Mouse (Mus musculus): Measurements from ENCODE around the gene Eri3. TPM values are rescaled to one million over a fixed set of nuclear protein-coding genes. Genes with fewer than 3 reads are reported as not detected.
A peak's percentile ranks its signal among the peaks of the same experiment; 100 is the strongest.

The Eri3 gene
- polyA plus RNA-seq, 1 experiment from 2014 or later, result 148 TPM

DNA sequence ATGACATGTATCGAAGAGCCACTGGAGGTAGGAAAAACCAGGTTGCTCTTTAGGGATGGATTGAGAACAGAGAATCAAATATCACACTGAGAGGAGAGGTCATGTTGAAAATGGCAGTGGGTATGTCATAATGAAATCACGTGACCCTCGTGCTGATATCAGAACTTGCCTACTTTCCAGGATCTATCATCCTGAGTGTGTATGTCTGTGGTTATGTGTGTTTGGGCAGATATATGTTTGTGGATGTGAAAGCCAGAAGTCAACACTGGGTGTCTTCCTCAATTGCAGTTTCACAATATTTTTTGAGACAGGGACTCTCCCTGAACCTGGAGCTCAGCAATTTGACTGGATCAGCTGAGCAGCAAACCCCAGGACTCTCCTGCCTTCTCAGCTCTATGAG, 4.7 kb upstream of the Eri3 start:
- no peak overlapping the region for H3K4me2 ChIP-seq (replicated peaks)
- no peaks in the 10 kb centered on the region for H3K36me3 ChIP-seq
- H3K9me3 ChIP-seq, result no peaks in the 10 kb centered on the region
- H3K9ac ChIP-seq (replicated peaks), result no peak overlapping the region
- no peak for ATAC-seq (ENCODE audit: low FRiP score, low read depth)
- H3K27me3 ChIP-seq, result 0 out of 2 replicates have a peak, but pooled peaks cover 9% of the 10 kb centered on the region
- 0 out of 2 replicates have a peak, but pooled peaks cover 4% of the 10 kb centered on the region for H3K4me1 ChIP-seq
- H3K27ac ChIP-seq (replicated peaks), result no peak overlapping the region
- WGBS, result 92% methylated on average over 3 of the region's 3 CpGs
- no peak overlapping the region for H3K4me3 ChIP-seq

DNA sequence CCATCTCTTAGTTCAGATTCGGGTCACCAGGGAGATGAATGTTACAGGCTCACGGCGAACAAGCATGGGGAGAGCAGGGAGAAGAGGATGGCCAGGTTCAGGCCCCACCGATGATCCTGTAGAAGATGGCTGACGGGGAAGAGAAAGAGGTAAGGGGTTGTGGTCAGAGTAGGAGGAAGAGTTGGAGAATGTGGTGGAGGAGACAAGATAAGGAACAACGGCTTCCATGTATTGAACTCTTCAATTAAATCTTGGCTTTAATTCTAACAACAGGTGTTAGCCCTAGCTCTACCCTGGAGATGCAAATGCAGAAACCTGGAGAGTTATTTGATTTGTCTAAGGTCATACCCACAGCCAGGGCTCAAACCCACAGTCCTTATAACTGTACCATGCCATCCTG, 3.5 kb upstream of the Eri3 start:
- H3K4me3 ChIP-seq, result no peak overlapping the region
- peaks cover 13% of the 10 kb centered on the region for H3K4me1 ChIP-seq
- 89% methylated on average over 6 of the region's 6 CpGs for WGBS
- no peak for ATAC-seq (ENCODE audit: low FRiP score, low read depth)
- H3K36me3 ChIP-seq, result no peaks in the 10 kb centered on the region
- H3K27me3 ChIP-seq, result 0 out of 2 replicates have a peak, but pooled peaks cover 9% of the 10 kb centered on the region
- H3K9ac ChIP-seq (replicated peaks), result no peak overlapping the region
- no peak overlapping the region for H3K4me2 ChIP-seq (replicated peaks)
- H3K9me3 ChIP-seq, result no peaks in the 10 kb centered on the region
- H3K27ac ChIP-seq (replicated peaks), result no peak overlapping the region

GRCm38 (mm10) chr4:117549576-117549975, 589 bp upstream of the Eri3 start:
- H3K27me3 ChIP-seq, result no peaks in the 10 kb centered on the region
- H3K27ac ChIP-seq (replicated peaks), result no peak overlapping the region
- peaks cover 20% of the 10 kb centered on the region for H3K4me1 ChIP-seq
- peak overlapping the region; percentile 94; the same call in 1 of the 2 replicates for H3K4me3 ChIP-seq
- ATAC-seq (ENCODE audit: low FRiP score, low read depth), result no peak
- WGBS, result 41% methylated on average over 6 of the region's 6 CpGs
- H3K4me2 ChIP-seq (replicated peaks), result peak overlapping the region; percentile 32
- no peak overlapping the region for H3K9ac ChIP-seq (replicated peaks)
- no peaks in the 10 kb centered on the region for H3K9me3 ChIP-seq
- no peaks in the 10 kb centered on the region for H3K36me3 ChIP-seq

- ATAC-seq (ENCODE audit: low FRiP score, low read depth), result no peak
- WGBS, result 77% methylated on average over 8 of the region's 8 CpGs
- Histone ChIP-seq H3K4me1 (peaks cover 27% of the 10 kb centered on the region), H3K9me3 (no peaks in the 10 kb centered on the region), H3K36me3 (no peaks in the 10 kb centered on the region), H3K4me2 (replicated peaks) (peak overlapping the region; percentile 69), H3K4me3 (peak overlapping the region; percentile 94), H3K27ac (replicated peaks) (0 out of 2 replicates have a peak overlapping the region, but pooled peaks have one; percentile 79), H3K27me3 (no peaks in the 10 kb centered on the region), H3K9ac (replicated peaks) (0 out of 2 replicates have a peak overlapping the region, but pooled peaks have one; percentile 71)
These were observed 1.2 kb downstream of the Eri3 start for GRCm38 (mm10) chr4:117551144-117552000.

- Histone ChIP-seq H3K9me3 (no peaks in the 10 kb centered on the region), H3K4me3 (no peak overlapping the region), H3K9ac (replicated peaks) (no peak overlapping the region), H3K27ac (replicated peaks) (no peak overlapping the region), H3K4me1 (peaks cover 28% of the 10 kb centered on the region), H3K36me3 (no peaks in the 10 kb centered on the region), H3K4me2 (replicated peaks) (no peak overlapping the region), H3K27me3 (no peaks in the 10 kb centered on the region)
- WGBS, result 62% methylated on average over 2 of the region's 2 CpGs
- ATAC-seq (ENCODE audit: low FRiP score, low read depth), result no peak
These were observed 5.3 kb downstream of the Eri3 start for GRCm38 (mm10) chr4:117555495-117555894.

GRCm38 (mm10) chr4:117556372-117556771, 6.2 kb downstream of the Eri3 start:
- Histone ChIP-seq H3K9me3 (no peaks in the 10 kb centered on the region), H3K9ac (replicated peaks) (no peak overlapping the region), H3K27me3 (no peaks in the 10 kb centered on the region), H3K4me3 (no peak overlapping the region), H3K36me3 (no peaks in the 10 kb centered on the region), H3K4me1 (peaks cover 24% of the 10 kb centered on the region), H3K4me2 (replicated peaks) (no peak overlapping the region), H3K27ac (replicated peaks) (peak overlapping the region; percentile 46; the same call in 1 of the 2 replicates)
- WGBS, result 17% methylated on average over 5 of the region's 5 CpGs
- ATAC-seq (ENCODE audit: low FRiP score, low read depth), result peak; percentile 65; the same call in 1 of the 2 replicates

DNA sequence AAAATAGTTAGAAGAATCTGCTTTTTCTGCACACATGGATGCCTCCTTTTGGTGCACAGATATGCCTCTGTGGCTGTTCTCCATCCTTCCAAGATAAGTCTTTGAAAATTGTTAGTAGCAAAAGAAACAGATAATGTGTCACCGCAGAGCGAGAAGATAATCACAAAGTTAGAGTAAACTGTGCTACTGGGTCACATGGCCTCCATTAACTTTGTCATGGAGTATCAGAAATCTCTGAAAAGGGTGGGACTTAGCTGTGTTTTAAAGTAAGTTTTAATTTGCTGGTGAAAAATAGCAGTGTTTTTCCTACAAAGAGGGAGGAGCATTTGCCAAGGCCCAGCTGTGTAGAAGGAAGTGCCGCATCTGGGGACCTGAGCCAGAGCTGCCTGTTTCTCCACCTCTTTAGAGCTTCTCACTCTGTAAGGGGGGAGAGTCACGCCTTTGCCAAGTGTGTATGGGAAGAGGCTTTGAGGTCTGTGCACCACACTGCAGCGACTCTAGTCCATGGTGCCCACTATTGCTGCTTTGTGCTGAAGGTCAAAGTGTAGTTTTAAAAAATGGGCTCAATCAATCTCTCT, 7.0 kb downstream of the Eri3 start:
- Histone ChIP-seq H3K27ac (replicated peaks) (no peak overlapping the region), H3K36me3 (0 out of 2 replicates have a peak, but pooled peaks cover 1% of the 10 kb centered on the region), H3K4me3 (no peak overlapping the region), H3K4me2 (replicated peaks) (no peak overlapping the region), H3K9ac (replicated peaks) (no peak overlapping the region), H3K9me3 (no peaks in the 10 kb centered on the region), H3K27me3 (no peaks in the 10 kb centered on the region), H3K4me1 (peaks cover 16% of the 10 kb centered on the region)
- 87% methylated on average over 5 of the region's 5 CpGs for WGBS
- no peak for ATAC-seq (ENCODE audit: low FRiP score, low read depth)

DNA sequence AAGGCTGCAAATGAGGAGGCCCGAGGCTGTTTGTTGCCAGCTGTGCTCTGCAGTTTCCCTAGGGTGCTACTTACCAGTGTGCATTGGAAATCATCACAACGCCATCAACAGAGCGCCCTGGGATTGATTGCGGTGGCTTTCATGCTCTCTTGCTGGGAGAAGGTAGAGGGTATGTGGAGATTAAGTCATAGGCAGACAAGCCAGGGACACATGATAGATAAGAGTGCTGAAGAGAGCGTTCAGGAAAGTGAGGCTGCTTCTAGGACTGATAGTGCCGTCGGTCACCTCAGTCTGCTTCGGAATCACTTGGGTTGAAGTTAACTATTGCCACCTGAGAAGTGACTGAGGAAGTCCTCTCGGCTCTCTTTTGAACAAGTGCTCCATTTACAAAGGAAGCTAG, 13.8 kb downstream of the Eri3 start:
- no peak overlapping the region for H3K4me3 ChIP-seq
- H3K9ac ChIP-seq (replicated peaks), result no peak overlapping the region
- peaks cover 6% of the 10 kb centered on the region; the same call in 1 of the 2 replicates for H3K4me1 ChIP-seq
- no peak overlapping the region for H3K27ac ChIP-seq (replicated peaks)
- 84% methylated on average over 9 of the region's 9 CpGs for WGBS
- H3K36me3 ChIP-seq, result peaks cover 13% of the 10 kb centered on the region; the same call in 1 of the 2 replicates
- H3K27me3 ChIP-seq, result no peaks in the 10 kb centered on the region
- no peak overlapping the region for H3K4me2 ChIP-seq (replicated peaks)
- no peak for ATAC-seq (ENCODE audit: low FRiP score, low read depth)
- H3K9me3 ChIP-seq, result no peaks in the 10 kb centered on the region

DNA sequence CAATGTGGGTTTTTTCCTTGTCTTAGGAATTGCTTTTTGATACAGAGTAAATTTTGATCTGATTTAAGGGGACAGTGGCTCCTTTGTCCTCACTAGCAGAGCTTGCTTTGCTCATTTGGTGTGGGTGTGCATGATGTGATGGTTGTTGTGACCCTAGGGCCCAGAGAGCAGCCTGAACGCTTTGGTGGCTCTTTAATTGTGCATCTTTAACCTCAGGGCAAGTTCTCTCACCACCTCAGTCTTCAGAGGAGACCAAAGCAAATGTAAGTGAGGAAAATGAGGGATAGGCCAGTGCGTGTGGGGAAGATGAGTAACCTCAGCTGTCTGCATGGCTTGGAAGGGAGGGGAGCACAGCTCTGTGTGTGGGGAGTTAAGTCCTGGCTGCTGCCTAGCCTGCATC, 18.7 kb downstream of the Eri3 start:
- H3K9me3 ChIP-seq, result no peaks in the 10 kb centered on the region
- ATAC-seq (ENCODE audit: low FRiP score, low read depth), result no peak
- no peak overlapping the region for H3K4me3 ChIP-seq
- H3K9ac ChIP-seq (replicated peaks), result no peak overlapping the region
- peaks cover 19% of the 10 kb centered on the region for H3K4me1 ChIP-seq
- H3K27me3 ChIP-seq, result no peaks in the 10 kb centered on the region
- peaks cover 11% of the 10 kb centered on the region for H3K36me3 ChIP-seq
- H3K4me2 ChIP-seq (replicated peaks), result no peak overlapping the region
- 62% methylated on average over 2 of the region's 2 CpGs for WGBS
- no peak overlapping the region for H3K27ac ChIP-seq (replicated peaks)

DNA sequence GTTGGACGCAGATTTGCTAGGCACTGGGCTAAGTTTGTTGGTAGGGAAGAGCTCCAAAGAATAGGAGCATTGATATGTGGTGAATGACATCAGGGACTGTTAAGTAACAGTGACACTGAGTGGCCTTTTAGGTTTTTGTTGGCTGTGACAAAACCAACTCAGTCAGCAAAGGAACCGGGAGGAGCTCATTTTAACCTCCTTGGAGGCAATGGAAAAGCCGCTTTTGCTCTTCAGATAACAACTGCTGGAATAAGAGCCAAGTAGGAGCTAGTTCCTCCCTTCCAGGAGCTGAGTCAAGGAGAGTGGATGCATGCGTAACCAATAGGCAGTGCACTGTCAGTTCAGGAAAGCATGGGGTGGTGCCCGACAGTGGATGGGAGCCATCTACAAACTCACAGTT, 20.8 kb downstream of the Eri3 start:
- WGBS, result 79% methylated on average over 5 of the region's 5 CpGs

DNA sequence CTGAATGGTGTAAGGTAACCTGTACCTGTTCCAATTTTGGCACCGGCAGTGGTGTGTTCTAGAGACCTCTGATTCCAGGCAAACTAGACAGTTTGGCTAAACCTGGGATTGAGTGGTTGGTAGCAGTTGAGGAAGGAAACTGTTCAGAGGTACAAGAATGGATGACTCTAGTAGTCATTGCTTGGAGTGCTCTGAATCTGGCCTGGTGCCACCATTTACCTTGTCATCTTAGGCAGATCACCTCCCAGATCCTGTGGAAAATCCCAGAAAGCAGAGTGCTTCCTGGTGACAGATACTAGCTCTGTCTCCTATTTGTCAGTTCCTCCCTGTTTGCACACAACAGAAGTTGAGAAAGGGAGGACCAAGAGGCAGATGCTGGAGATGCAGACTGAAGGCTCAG, 27.4 kb downstream of the Eri3 start:
- Histone ChIP-seq H3K27ac (replicated peaks) (no peak overlapping the region), H3K9ac (replicated peaks) (no peak overlapping the region), H3K4me2 (replicated peaks) (no peak overlapping the region), H3K4me3 (no peak overlapping the region), H3K9me3 (no peaks in the 10 kb centered on the region), H3K36me3 (peaks cover 9% of the 10 kb centered on the region; the same call in 1 of the 2 replicates), H3K4me1 (no peaks in the 10 kb centered on the region), H3K27me3 (no peaks in the 10 kb centered on the region)
- no peak for ATAC-seq (ENCODE audit: low FRiP score, low read depth)
- WGBS, result 96% methylated on average over 1 of the region's 1 CpGs

More for the DNA sequence above, 20.8 kb downstream of the Eri3 start:
- Histone ChIP-seq H3K4me3 (no peak overlapping the region), H3K36me3 (peaks cover 11% of the 10 kb centered on the region; the same call in 1 of the 2 replicates), H3K4me2 (replicated peaks) (no peak overlapping the region), H3K4me1 (peaks cover 18% of the 10 kb centered on the region), H3K27me3 (no peaks in the 10 kb centered on the region), H3K27ac (replicated peaks) (no peak overlapping the region), H3K9ac (replicated peaks) (no peak overlapping the region), H3K9me3 (no peaks in the 10 kb centered on the region)
- ATAC-seq (ENCODE audit: low FRiP score, low read depth), result no peak

GRCm38 (mm10) chr4:117581626-117582025, 31.5 kb downstream of the Eri3 start:
- 74% methylated on average over 9 of the region's 9 CpGs for WGBS
- no peak overlapping the region for H3K4me3 ChIP-seq
- H3K27ac ChIP-seq (replicated peaks), result no peak overlapping the region
- H3K9me3 ChIP-seq, result no peaks in the 10 kb centered on the region
- no peak overlapping the region for H3K9ac ChIP-seq (replicated peaks)
- no peak for ATAC-seq (ENCODE audit: low FRiP score, low read depth)
- H3K27me3 ChIP-seq, result no peaks in the 10 kb centered on the region
- H3K36me3 ChIP-seq, result peaks cover 20% of the 10 kb centered on the region
- H3K4me2 ChIP-seq (replicated peaks), result no peak overlapping the region
- no peaks in the 10 kb centered on the region for H3K4me1 ChIP-seq

All from midbrain, embryonic 12.5 days (tissue).